Mouse (Mus musculus): ENCODE results near the gene Hist2h2ab. TPM values are rescaled to one million over a fixed set of nuclear protein-coding genes. Genes with fewer than 3 reads are reported as not detected.
"Not testable (repeated sequence)": the region's sequence is repeated elsewhere in the genome, so short reads cannot be mapped to it uniquely, and the experiment has no call there.

Hist2h2ab gene
- polyA plus RNA-seq, 1 experiment, result 2.7 TPM

DNA sequence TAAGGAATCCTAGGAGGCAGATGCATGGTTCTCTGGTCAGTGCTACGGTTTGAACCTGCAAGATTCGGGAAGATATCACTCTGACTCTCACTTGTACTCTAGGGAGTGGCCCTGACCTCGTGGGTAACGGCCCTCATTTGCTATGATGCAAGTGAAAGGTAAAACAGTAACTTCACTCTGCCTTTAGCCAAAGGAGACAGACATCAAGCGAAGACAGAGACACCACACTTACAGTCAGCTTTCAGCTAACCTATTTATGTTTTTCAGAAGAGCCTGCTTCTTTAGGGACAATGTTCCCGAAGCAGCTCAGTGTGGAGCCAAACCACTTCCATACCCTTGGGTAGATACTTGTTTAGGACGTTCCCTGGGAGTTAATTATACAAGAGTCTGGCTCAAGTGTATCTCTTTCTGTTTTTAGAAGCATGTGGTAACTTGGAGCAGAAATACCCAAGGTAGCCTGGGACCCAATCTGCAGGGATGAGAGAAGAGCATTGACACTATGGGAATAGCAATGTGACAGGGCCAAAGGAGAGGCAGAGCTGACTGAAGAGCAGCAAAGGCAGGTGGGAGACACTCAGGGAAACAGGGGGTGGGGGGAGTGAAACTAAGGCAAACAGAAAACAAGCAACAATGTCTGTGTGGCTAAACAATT is 24.4 kb downstream of the Hist2h2ab start:
- TF ChIP-seq CTCF (IDR thresholded peaks at IDR 0.05; ENCODE audit: extremely low read depth, insufficient read depth, low read length) (no peak), POLR2A (IDR thresholded peaks at IDR 0.05; ENCODE audit: extremely low read depth, insufficient read depth, low read length) (no peak)
- peaks cover 3% of the 10 kb centered on the region; the same call in 1 of the 2 replicates for H3K4me1 ChIP-seq (ENCODE audit: control insufficient read depth, insufficient read depth, low read length)
- no peak overlapping the region for H3K27ac ChIP-seq (ENCODE audit: insufficient read depth, low read length)
- peak overlapping the region; percentile 93; the same call in 1 of the 2 replicates for H3K4me3 ChIP-seq (ENCODE audit: insufficient read depth, low read length)

- H3K4me3 ChIP-seq (ENCODE audit: insufficient read depth, low read length), result peak within 1 kb of the TSS; percentile 93
- TF ChIP-seq POLR2A (IDR thresholded peaks at IDR 0.05; ENCODE audit: extremely low read depth, insufficient read depth, low read length), result peak; percentile 70; the same call in 1 of the 2 replicates
- not testable (repeated sequence) for H3K4me1 ChIP-seq (ENCODE audit: control insufficient read depth, insufficient read depth, low read length)
- H3K27ac ChIP-seq (ENCODE audit: insufficient read depth, low read length), result peak within 1 kb of the TSS; percentile 99
Measured at GRCm38 (mm10) chr3:96245003-96245886, 25.6 kb downstream of the Hist2h2ab start, which contains the start of gene Hist2h2aa1. TSS of gene Hist2h2aa1 (plus strand) at chr3:96245497.

- not testable (repeated sequence) for H3K4me1 ChIP-seq (ENCODE audit: control insufficient read depth, insufficient read depth, low read length); H3K27ac ChIP-seq (ENCODE audit: insufficient read depth, low read length)
- peak overlapping the region; percentile 33 for H3K4me3 ChIP-seq (ENCODE audit: insufficient read depth, low read length)
Measured at GRCm38 (mm10) chr3:96246018-96246417, 26.4 kb downstream of the Hist2h2ab start.

DNA sequence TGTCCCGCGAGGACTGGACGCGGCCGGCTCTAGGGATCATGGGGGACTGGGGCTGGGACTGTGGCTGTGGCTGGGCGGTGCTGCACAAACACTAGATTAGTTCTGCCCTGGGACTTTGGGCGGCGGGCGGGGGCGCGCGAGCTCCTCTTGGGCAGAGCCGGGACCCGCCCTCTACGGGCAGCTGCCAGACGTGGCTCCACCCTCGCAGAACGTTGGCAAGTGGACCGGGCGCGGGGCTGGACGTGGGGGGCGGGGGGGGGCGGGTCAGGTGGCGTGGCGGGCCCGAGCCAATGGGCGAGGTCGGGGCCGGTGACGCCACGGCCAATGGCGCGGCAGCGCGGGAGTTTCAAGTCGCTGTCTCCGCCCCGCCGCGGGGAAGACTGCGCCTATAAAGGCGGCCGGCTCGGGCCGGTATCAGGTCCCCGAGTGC is 26.8 kb downstream of the Hist2h2ab start, which contains the start of gene Hist2h3c1:
TSS of gene Hist2h3c1 (plus strand) at position 259 of the 430 bp plus-strand sequence.
- H3K4me1 ChIP-seq (ENCODE audit: control insufficient read depth, insufficient read depth, low read length); H3K27ac ChIP-seq (ENCODE audit: insufficient read depth, low read length): not testable (repeated sequence)
- peak within 1 kb of the TSS; percentile 93 for H3K4me3 ChIP-seq (ENCODE audit: insufficient read depth, low read length)

GRCm38 (mm10) chr3:96247356-96248140 is 27.9 kb downstream of the Hist2h2ab start:
- H3K4me3 ChIP-seq (ENCODE audit: insufficient read depth, low read length), result no peak overlapping the region
- no peak overlapping the region for H3K27ac ChIP-seq (ENCODE audit: insufficient read depth, low read length)
- peaks cover 2% of the 10 kb centered on the region; the same call in 1 of the 2 replicates for H3K4me1 ChIP-seq (ENCODE audit: control insufficient read depth, insufficient read depth, low read length)
- no peak for TF ChIP-seq CTCF (IDR thresholded peaks at IDR 0.05; ENCODE audit: extremely low read depth, insufficient read depth, low read length)
- no peak for TF ChIP-seq POLR2A (IDR thresholded peaks at IDR 0.05; ENCODE audit: extremely low read depth, insufficient read depth, low read length)

- TF ChIP-seq POLR2A (IDR thresholded peaks at IDR 0.05; ENCODE audit: extremely low read depth, insufficient read depth, low read length) (no peak), CTCF (IDR thresholded peaks at IDR 0.05; ENCODE audit: extremely low read depth, insufficient read depth, low read length) (no peak)
- no peak overlapping the region for H3K4me3 ChIP-seq (ENCODE audit: insufficient read depth, low read length)
- H3K4me1 ChIP-seq (ENCODE audit: control insufficient read depth, insufficient read depth, low read length), result peaks cover 2% of the 10 kb centered on the region; the same call in 1 of the 2 replicates
- no peak overlapping the region for H3K27ac ChIP-seq (ENCODE audit: insufficient read depth, low read length)
Measured at GRCm38 (mm10) chr3:96248141-96249033, 28.7 kb downstream of the Hist2h2ab start.

- TF ChIP-seq CTCF (IDR thresholded peaks at IDR 0.05; ENCODE audit: extremely low read depth, insufficient read depth, low read length), result no peak
- no peak for TF ChIP-seq POLR2A (IDR thresholded peaks at IDR 0.05; ENCODE audit: extremely low read depth, insufficient read depth, low read length)
Measured at GRCm38 (mm10) chr3:96249034-96249345, 29.3 kb downstream of the Hist2h2ab start.

DNA sequence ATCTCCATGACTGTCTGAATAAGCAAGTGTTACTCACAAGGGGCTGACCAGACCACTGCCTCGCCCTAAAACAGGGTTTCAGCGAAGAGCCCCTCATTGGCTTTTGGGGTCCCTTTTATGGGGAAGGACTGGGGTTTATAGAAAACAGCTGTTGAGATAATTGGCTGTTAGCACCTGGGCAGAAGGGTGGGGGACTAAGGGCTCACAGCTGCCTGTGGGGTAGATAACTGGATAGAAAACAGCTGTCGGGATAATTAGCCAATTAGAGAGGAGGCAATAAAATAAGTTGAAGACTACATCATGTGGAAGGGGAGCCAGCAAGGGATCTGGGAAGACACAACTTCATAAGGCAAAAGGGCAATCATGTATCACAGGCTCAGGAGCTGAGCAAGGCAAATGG is 31.2 kb downstream of the Hist2h2ab start:
- no peak overlapping the region for H3K27ac ChIP-seq (ENCODE audit: insufficient read depth, low read length)
- H3K4me1 ChIP-seq (ENCODE audit: control insufficient read depth, insufficient read depth, low read length), result no peaks in the 10 kb centered on the region
- no peak overlapping the region for H3K4me3 ChIP-seq (ENCODE audit: insufficient read depth, low read length)
- TF ChIP-seq CTCF (IDR thresholded peaks at IDR 0.05; ENCODE audit: extremely low read depth, insufficient read depth, low read length) (no peak), POLR2A (IDR thresholded peaks at IDR 0.05; ENCODE audit: extremely low read depth, insufficient read depth, low read length) (no peak)

More at GRCm38 (mm10) chr3:96249034-96249345, 29.3 kb downstream of the Hist2h2ab start:
- peaks cover 2% of the 10 kb centered on the region; the same call in 1 of the 2 replicates for H3K4me1 ChIP-seq (ENCODE audit: control insufficient read depth, insufficient read depth, low read length)
- no peak overlapping the region for H3K4me3 ChIP-seq (ENCODE audit: insufficient read depth, low read length)
- no peak overlapping the region for H3K27ac ChIP-seq (ENCODE audit: insufficient read depth, low read length)

DNA sequence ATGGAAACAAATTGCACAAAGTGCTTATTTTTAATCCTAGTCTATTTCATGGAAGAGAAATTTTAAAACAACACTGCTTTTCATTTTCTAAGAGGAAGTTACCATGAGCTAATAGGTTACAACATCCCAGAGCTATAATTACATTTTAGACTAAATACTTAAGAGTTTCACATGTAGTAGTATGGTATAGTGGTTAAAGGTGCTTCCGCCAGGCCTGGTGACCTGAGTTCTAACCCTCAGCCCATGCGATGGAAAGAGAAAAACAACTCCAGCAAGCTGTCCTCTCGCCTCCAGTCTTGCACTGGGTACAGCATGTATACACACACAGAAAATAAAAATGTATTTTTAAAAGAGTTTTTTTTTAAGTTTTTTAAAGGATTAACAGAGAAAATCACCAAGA is 32.1 kb downstream of the Hist2h2ab start:
- H3K4me1 ChIP-seq (ENCODE audit: control insufficient read depth, insufficient read depth, low read length), result no peaks in the 10 kb centered on the region
- no peak overlapping the region for H3K27ac ChIP-seq (ENCODE audit: insufficient read depth, low read length)
- no peak overlapping the region for H3K4me3 ChIP-seq (ENCODE audit: insufficient read depth, low read length)
- TF ChIP-seq POLR2A (IDR thresholded peaks at IDR 0.05; ENCODE audit: extremely low read depth, insufficient read depth, low read length) (no peak), CTCF (IDR thresholded peaks at IDR 0.05; ENCODE audit: extremely low read depth, insufficient read depth, low read length) (no peak)
